28 mouse cellular contexts compared by ENCODE assay signal in the genomic region with DNA sequence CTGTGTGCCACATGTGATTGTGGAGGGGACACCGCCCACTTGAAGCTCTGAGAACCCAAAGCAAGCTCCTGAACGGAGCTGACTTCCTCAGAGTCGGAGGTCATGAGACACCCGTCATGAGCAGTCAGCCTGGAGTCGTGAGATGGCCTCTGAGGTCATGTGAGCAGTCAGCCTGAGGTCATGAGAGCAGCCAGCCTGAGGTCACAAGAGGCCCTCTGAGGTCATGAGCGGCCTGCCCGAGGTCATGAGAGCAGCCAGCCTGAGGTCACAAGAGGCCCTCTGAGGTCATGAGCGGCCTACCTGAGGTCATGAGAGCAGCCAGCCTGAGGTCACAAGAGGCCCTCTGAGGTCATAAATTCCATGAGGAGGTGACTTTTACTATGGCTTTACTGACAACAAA.
DNase-seq lines count a peak whose midpoint lies in the region; ATAC-seq and TF ChIP-seq lines count a peak whose summit lies in the region.
"Had no signal": no experiment of that assay in that cellular context is flagged by ENCODE, and none has a peak within 500 bp of the region (broad histone marks: within the 10 kb centered on the region; RNA-seq: fewer than 3 reads in every experiment).

No protein-coding gene starts in this region.

- peak; percentile 37 for DNase-seq in hindbrain, embryonic 10.5 days (ENCODE audit: low spot score)
- peak; percentile 29 for DNase-seq in R1 (ENCODE audit: low read depth, low spot score)
- DNase-seq in embryo, embryonic 9.5 days (ENCODE audit: extremely low spot score), result peak; percentile 36
- DNase-seq in thymus, postnatal 10 days (ENCODE audit: low spot score in 2 of 2), result no peak
- DNase-seq: adrenal gland, postnatal 14 days; gastrocnemius, postnatal 14 days; kidney, adult 2 months; kidney, postnatal 36 days; liver, postnatal 0 days; lung, postnatal 10 days; retina, postnatal 1 day; right cerebral cortex, postnatal 25 days; thymus, adult 18-20 months; thymus, postnatal 36 days had no signal

- no peak for TF ChIP-seq POLR2A in ES-Bruce4 (IDR thresholded peaks at IDR 0.05; ENCODE audit: insufficient read depth, low read length)

- peaks cover 4% of the 10 kb centered on the region; the same call in 1 of the 2 replicates for H3K4me1 ChIP-seq in hindbrain, embryonic 10.5 days (replicated peaks)
- H3K4me1 ChIP-seq in hindbrain, embryonic 13.5 days (replicated peaks), result no peaks in the 10 kb centered on the region
- H3K4me1 ChIP-seq in ES-Bruce4 (ENCODE audit: control insufficient read depth, insufficient read depth, low read length), result no peaks in the 10 kb centered on the region
- H3K4me1 ChIP-seq: embryonic facial prominence, embryonic 12.5 days; heart, embryonic 12.5 days; limb, embryonic 12.5 days; midbrain, embryonic 12.5 days had no signal

- no peak overlapping the region for H3K9ac ChIP-seq in hindbrain, embryonic 13.5 days
- H3K9ac ChIP-seq in ES-Bruce4 (ENCODE audit: low read depth, poor library complexity, severe bottlenecking), result no peak overlapping the region
- H3K9ac ChIP-seq: embryonic facial prominence, embryonic 12.5 days; heart, embryonic 12.5 days; limb, embryonic 12.5 days; liver, postnatal 0 days; midbrain, embryonic 12.5 days had no signal

- H3K36me3 ChIP-seq in hindbrain, embryonic 10.5 days, result peaks cover 94% of the 10 kb centered on the region
- peaks cover 71% of the 10 kb centered on the region for H3K36me3 ChIP-seq in hindbrain, embryonic 13.5 days
- H3K36me3 ChIP-seq in ES-Bruce4 (ENCODE audit: control insufficient read depth, insufficient read depth, low read length, poor library complexity, severe bottlenecking), result peaks cover 6% of the 10 kb centered on the region
- H3K36me3 ChIP-seq: G1E had no signal

- no peaks in the 10 kb centered on the region for H3K27me3 ChIP-seq in hindbrain, embryonic 10.5 days (ENCODE audit: insufficient read depth, poor library complexity, severe bottlenecking)
- H3K27me3 ChIP-seq in hindbrain, embryonic 13.5 days, result no peaks in the 10 kb centered on the region
- no peaks in the 10 kb centered on the region for H3K27me3 ChIP-seq in ES-Bruce4 (ENCODE audit: control insufficient read depth, insufficient read depth, low read length, poor library complexity, severe bottlenecking)
- H3K27me3 ChIP-seq: embryonic facial prominence, embryonic 12.5 days; heart, embryonic 12.5 days; limb, embryonic 12.5 days; midbrain, embryonic 12.5 days had no signal

- WGBS in hindbrain, embryonic 10.5 days, result 53% methylated on average over 8 of the region's 8 CpGs
- WGBS in hindbrain, embryonic 13.5 days, result 65% methylated on average over 8 of the region's 8 CpGs

- peak; percentile 81; the same call in 1 of the 2 replicates for TF ChIP-seq EP300 in ES-Bruce4 (IDR thresholded peaks at IDR 0.05; ENCODE audit: insufficient read depth, low read depth, low read length)

- no peak for TF ChIP-seq CTCF in ES-Bruce4 (IDR thresholded peaks at IDR 0.05; ENCODE audit: low read depth, low read length)

- H3K4me2 ChIP-seq in hindbrain, embryonic 13.5 days, result no peak overlapping the region
- H3K4me2 ChIP-seq: embryonic facial prominence, embryonic 12.5 days; heart, embryonic 12.5 days; limb, embryonic 12.5 days; liver, embryonic 11.5 days; midbrain, embryonic 12.5 days had no signal

- H3K9me3 ChIP-seq in hindbrain, embryonic 10.5 days, result no peaks in the 10 kb centered on the region
- H3K9me3 ChIP-seq in hindbrain, embryonic 13.5 days, result no peaks in the 10 kb centered on the region
- no peaks in the 10 kb centered on the region for H3K9me3 ChIP-seq in ES-Bruce4 (replicated peaks; ENCODE audit: control insufficient read depth, insufficient read depth, low read length, poor library complexity, severe bottlenecking)
- H3K9me3 ChIP-seq: embryonic facial prominence, embryonic 12.5 days; heart, embryonic 12.5 days; limb, embryonic 12.5 days; midbrain, embryonic 12.5 days had no signal

- no peak overlapping the region for H3K27ac ChIP-seq in hindbrain, embryonic 10.5 days
- no peak overlapping the region for H3K27ac ChIP-seq in hindbrain, embryonic 13.5 days
- H3K27ac ChIP-seq in ES-Bruce4 (ENCODE audit: insufficient read depth, low read length), result no peak overlapping the region
- H3K27ac ChIP-seq: embryonic facial prominence, embryonic 12.5 days; layer of hippocampus, adult 2 months; left cerebral cortex, adult 2 months; limb, embryonic 12.5 days; midbrain, embryonic 12.5 days; stomach, postnatal 0 days had no signal

- no peak for ATAC-seq in hindbrain, embryonic 13.5 days (ENCODE audit: low FRiP score)
- ATAC-seq in monocyte, adult 5-6 weeks (replicated peaks; ENCODE audit: insufficient number of reproducible peaks, low FRiP score, low TSS enrichment, poor library complexity, severe bottlenecking), result no peak
- ATAC-seq: forebrain, embryonic 14.5 days; hindbrain, embryonic 16.5 days; liver, postnatal 0 days had no signal

- H3K4me3 ChIP-seq in hindbrain, embryonic 10.5 days, result no peak overlapping the region
- H3K4me3 ChIP-seq in hindbrain, embryonic 13.5 days, result no peak overlapping the region
- H3K4me3 ChIP-seq in ES-Bruce4 (ENCODE audit: low read depth, low read length), result no peak overlapping the region
- H3K4me3 ChIP-seq: embryonic facial prominence, embryonic 12.5 days; heart, embryonic 12.5 days; layer of hippocampus, adult 2 months; left cerebral cortex, adult 2 months; limb, embryonic 12.5 days; midbrain, embryonic 12.5 days had no signal

Comparison
In these comparisons a context has a peak if more than half of its experiments do, and no peak if none do; other contexts are left out.
1. DNase-seq: peak in hindbrain, embryonic 10.5 days (single experiment), R1 (single experiment) and embryo, embryonic 9.5 days (single experiment); none in thymus, postnatal 10 days (0 of 2).